Mouse (Mus musculus): ENCODE measurements around the gene Itsn1. TPM values are rescaled to one million over a fixed set of nuclear protein-coding genes. Genes with fewer than 3 reads are reported as not detected.
A peak's percentile ranks its signal among the peaks of the same experiment; 100 is the strongest.

Itsn1 gene
- polyA plus RNA-seq, 1 experiment from 2014 or later: 62.7 TPM

GRCm38 (mm10) chr16:91962204-91962893 lies 233.3 kb downstream of the Itsn1 start:
- peaks cover 33% of the 10 kb centered on the region for H3K4me1 ChIP-seq (replicated peaks)
- no peaks in the 10 kb centered on the region for H3K36me3 ChIP-seq
- H3K9me3 ChIP-seq: no peaks in the 10 kb centered on the region
- H3K9ac ChIP-seq (replicated peaks): peak overlapping the region; percentile 58
- 11% methylated on average over 9 of the region's 9 CpGs for WGBS
- H3K27me3 ChIP-seq: no peaks in the 10 kb centered on the region
- ATAC-seq: peak; percentile 79
- peak overlapping the region; percentile 47 for H3K4me2 ChIP-seq (replicated peaks)
- H3K4me3 ChIP-seq (replicated peaks): peak overlapping the region; percentile 5; the same call in 1 of the 2 replicates
- H3K27ac ChIP-seq: peak overlapping the region; percentile 95

DNA sequence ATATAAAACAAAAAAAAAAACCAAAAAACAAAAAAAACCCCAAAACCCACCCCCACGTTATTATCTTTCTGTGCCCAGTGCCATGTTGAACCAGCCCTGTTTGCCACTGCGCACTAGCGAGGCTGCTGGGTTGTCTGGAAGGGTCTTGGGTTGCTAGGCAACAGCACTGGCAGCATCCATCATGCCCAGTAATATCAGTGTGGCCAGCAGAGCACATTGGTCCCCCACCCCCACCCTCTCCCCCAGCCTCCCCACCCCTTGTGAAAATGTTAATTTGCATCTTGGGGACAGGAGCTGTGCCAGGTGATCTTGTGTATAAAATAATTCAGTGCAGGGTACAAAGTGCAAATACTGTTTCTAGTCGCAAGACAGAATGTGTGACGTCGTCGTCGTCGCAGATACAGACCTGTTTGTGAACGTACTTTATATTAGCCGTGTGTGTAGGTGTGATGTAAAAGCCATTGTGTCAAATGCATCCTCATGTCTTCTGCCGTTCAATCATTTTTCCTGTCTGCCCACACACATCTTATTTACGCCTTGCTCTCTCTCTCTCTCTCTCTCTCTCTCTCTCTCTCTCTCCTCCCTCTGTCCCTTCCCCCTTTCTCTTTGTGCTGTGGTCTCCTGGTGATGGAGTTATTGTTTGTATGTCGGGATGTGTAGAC lies 233.9 kb downstream of the Itsn1 start:
- WGBS: 25% methylated on average over 14 of the region's 14 CpGs

DNA sequence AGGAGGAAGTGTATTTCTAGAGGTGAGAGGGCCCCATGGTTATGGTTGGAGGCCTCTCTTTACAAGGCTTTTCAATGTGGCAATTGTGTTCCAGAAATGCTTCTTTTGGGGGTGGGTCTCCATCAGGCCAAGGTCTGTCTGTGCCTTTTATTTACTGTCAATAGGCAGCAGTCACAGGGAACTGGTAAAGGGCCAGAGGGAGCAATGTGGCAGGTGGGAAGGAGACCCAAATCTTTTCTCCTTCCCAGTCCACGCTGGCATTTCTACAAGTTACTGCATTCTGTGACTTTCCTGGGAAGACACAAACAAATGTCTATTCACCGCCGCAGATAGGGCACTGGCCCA lies 234.4 kb downstream of the Itsn1 start:
- Histone ChIP-seq H3K27me3 (no peaks in the 10 kb centered on the region), H3K36me3 (no peaks in the 10 kb centered on the region), H3K9me3 (no peaks in the 10 kb centered on the region), H3K9ac (replicated peaks) (no peak overlapping the region), H3K4me3 (replicated peaks) (no peak overlapping the region), H3K27ac (peak overlapping the region; percentile 95), H3K4me1 (replicated peaks) (peaks cover 33% of the 10 kb centered on the region), H3K4me2 (replicated peaks) (peak overlapping the region; percentile 47; the same call in 1 of the 2 replicates)
- 50% methylated on average over 3 of the region's 3 CpGs for WGBS
- no peak for ATAC-seq

More for the DNA sequence above, 233.9 kb downstream of the Itsn1 start:
- peak overlapping the region; percentile 58; the same call in 1 of the 2 replicates for H3K9ac ChIP-seq (replicated peaks)
- H3K4me3 ChIP-seq (replicated peaks): no peak overlapping the region
- peak overlapping the region; percentile 47 for H3K4me2 ChIP-seq (replicated peaks)
- peak overlapping the region; percentile 95 for H3K27ac ChIP-seq
- H3K36me3 ChIP-seq: no peaks in the 10 kb centered on the region
- peak; percentile 97 for ATAC-seq
- peaks cover 33% of the 10 kb centered on the region for H3K4me1 ChIP-seq (replicated peaks)
- H3K27me3 ChIP-seq: no peaks in the 10 kb centered on the region
- H3K9me3 ChIP-seq: no peaks in the 10 kb centered on the region

- Histone ChIP-seq H3K9me3 (no peaks in the 10 kb centered on the region), H3K4me1 (replicated peaks) (peaks cover 33% of the 10 kb centered on the region), H3K4me2 (replicated peaks) (no peak overlapping the region), H3K27me3 (no peaks in the 10 kb centered on the region), H3K9ac (replicated peaks) (no peak overlapping the region), H3K4me3 (replicated peaks) (no peak overlapping the region), H3K27ac (peak overlapping the region; percentile 95), H3K36me3 (no peaks in the 10 kb centered on the region)
- no peak for ATAC-seq
- 84% methylated on average over 13 of the region's 13 CpGs for WGBS
Measured at GRCm38 (mm10) chr16:91964308-91965178, 235.5 kb downstream of the Itsn1 start.

DNA sequence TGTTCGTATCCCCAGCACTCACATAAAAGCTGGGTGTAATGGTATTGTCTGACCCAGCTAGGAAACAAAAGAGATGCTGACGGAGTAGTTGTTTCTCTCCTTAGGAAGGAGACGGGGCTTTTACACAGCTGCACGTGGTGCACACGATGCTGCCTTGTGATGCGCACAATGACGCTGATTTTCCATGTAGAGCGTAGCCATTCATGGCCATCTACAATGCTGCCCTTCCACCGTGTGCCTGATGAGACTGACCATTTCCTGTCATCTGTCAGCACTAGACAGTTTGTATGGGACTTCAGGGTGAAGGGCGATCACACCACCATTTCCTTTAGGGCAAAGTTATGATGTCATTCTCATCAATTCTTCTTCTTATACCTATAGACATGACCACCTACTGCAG lies 239.6 kb downstream of the Itsn1 start:
- Histone ChIP-seq H3K27me3 (no peaks in the 10 kb centered on the region), H3K9me3 (no peaks in the 10 kb centered on the region), H3K4me3 (replicated peaks) (no peak overlapping the region), H3K4me1 (replicated peaks) (peaks cover 16% of the 10 kb centered on the region), H3K9ac (replicated peaks) (no peak overlapping the region), H3K36me3 (no peaks in the 10 kb centered on the region), H3K4me2 (replicated peaks) (no peak overlapping the region), H3K27ac (no peak overlapping the region)
- no peak for ATAC-seq
- 74% methylated on average over 10 of the region's 10 CpGs for WGBS

DNA sequence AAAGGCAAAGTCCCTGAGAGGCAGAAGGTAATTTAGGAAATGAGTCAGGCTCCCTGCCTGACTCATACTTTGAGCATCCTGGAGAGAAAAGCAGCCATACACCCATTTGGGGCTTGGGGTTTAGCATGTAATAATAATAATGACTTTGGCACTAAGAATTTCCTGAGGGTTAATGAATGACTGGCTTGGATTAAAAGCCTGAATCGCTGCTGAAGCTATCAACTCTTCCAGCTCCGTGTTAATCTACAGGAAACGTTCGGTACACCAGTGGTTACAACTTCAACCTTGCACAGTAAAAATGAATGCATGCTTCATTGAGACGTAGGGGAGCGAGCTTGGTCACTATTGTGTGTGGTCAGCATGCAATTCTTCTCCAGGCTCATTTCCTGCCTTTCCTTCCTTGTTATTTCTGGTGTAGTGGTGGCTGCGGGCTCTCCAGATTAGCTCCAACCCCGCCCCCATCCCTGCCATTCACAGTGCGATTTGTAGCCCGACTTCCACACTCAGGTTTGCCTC lies 240.5 kb downstream of the Itsn1 start:
- H3K27ac ChIP-seq: no peak overlapping the region
- H3K9me3 ChIP-seq: no peaks in the 10 kb centered on the region
- no peak overlapping the region for H3K4me3 ChIP-seq (replicated peaks)
- peaks cover 9% of the 10 kb centered on the region; the same call in 1 of the 2 replicates for H3K4me1 ChIP-seq (replicated peaks)
- no peaks in the 10 kb centered on the region for H3K27me3 ChIP-seq
- no peak for ATAC-seq
- H3K36me3 ChIP-seq: no peaks in the 10 kb centered on the region
- H3K4me2 ChIP-seq (replicated peaks): no peak overlapping the region
- no peak overlapping the region for H3K9ac ChIP-seq (replicated peaks)
- WGBS: 62% methylated on average over 10 of the region's 10 CpGs

Small RNAs within 50 kb of the gene (microRNA-seq; reads per million reads assigned to microRNA genes)
- gene Gm27773: not detected

Other genes starting within 250 kb of the Itsn1 start
- gene Ifnar1, start 244.0 kb upstream of the Itsn1 start, polyA plus RNA-seq (2015; fragmentation: Nextera tagmentation; extraction: Ambion mirVana): 54.7 and 55.2 TPM in 2 replicates
- 57.6 and 63.5 TPM in 2 replicates for gene Ifngr2, start 182.2 kb upstream of the Itsn1 start, polyA plus RNA-seq (2015; fragmentation: Nextera tagmentation; extraction: Ambion mirVana)
- gene Tmem50b, start 131.5 kb upstream of the Itsn1 start, polyA plus RNA-seq (2015; fragmentation: Nextera tagmentation; extraction: Ambion mirVana): 50.5 and 55.1 TPM in 2 replicates
- 7.2 and 8.0 TPM in 2 replicates for gene Dnajc28, start 110.3 kb upstream of the Itsn1 start, polyA plus RNA-seq (2015; fragmentation: Nextera tagmentation; extraction: Ambion mirVana)
- gene Gart, start 82.3 kb upstream of the Itsn1 start, polyA plus RNA-seq (2015; fragmentation: Nextera tagmentation; extraction: Ambion mirVana): 72.3 and 73.7 TPM in 2 replicates
- gene Son, start 81.8 kb upstream of the Itsn1 start, polyA plus RNA-seq (2015; fragmentation: Nextera tagmentation; extraction: Ambion mirVana): 146 and 159 TPM in 2 replicates
- 21.9 and 26.9 TPM in 2 replicates for gene Donson, start 40.5 kb upstream of the Itsn1 start, polyA plus RNA-seq (2015; fragmentation: Nextera tagmentation; extraction: Ambion mirVana)
- gene Cryzl1, start 306 bp upstream of the Itsn1 start, polyA plus RNA-seq (2015; fragmentation: Nextera tagmentation; extraction: Ambion mirVana): 103 and 110 TPM in 2 replicates